Mouse (Mus musculus): ENCODE results near the gene Gdpd2. TPM values are rescaled to one million over a fixed set of nuclear protein-coding genes. Genes with fewer than 3 reads are reported as not detected.

The Gdpd2 gene
- polyA plus RNA-seq, 1 experiment from 2014 or later = 3.8 TPM

DNA sequence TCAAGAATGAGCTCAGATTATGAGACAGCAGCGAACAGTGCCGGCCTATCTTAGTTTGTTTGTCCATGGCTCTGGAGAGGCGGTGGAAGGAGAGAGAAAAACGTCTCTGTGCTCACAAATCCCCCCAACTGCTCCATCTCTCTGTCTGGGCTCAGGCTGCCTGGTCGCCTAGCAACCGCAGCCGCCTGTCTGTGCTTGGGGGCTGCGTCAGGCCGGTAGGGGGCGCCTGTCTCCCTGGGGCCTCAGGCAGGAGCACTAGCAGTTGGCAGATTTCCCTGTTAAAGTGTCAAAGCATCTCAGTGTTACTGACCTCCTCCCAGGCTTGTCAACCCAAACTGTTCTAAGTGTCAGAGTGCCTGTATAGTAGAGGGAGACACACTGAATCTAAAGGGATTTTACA lies 12.3 kb downstream of the Gdpd2 start:
- 0 out of 2 replicates have a peak, but pooled peaks cover 2% of the 10 kb centered on the region for H3K9me3 ChIP-seq

DNA sequence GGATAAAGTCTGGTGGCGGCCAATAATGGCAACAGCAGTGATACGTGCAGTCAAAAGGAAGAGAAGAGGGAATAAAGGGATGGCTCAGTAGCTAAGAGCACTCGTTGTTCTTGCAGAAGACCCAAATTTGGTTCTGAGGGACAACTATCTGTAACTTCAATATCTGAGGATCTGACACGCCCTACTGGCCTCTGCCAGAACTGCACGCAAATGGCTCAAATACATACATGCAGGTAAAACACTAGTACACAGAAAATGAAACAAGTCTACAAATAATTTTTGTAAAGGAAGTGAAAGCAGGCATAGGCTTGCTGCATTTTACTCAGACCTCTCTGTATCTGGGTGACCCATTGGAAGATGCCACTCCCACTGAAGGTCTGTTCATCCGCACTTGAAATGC lies 36.2 kb downstream of the Gdpd2 start:
- Histone ChIP-seq H3K9me3 (no peaks in the 10 kb centered on the region), H3K36me3 (replicated peaks) (no peaks in the 10 kb centered on the region), H3K27me3 (ENCODE audit: poor library complexity, severe bottlenecking) (peaks cover 48% of the 10 kb centered on the region), H3K4me1 (peaks cover 11% of the 10 kb centered on the region), H3K27ac (no peak overlapping the region), H3K4me3 (no peak overlapping the region)
- WGBS = 80% methylated on average over 6 of the region's 6 CpGs
- DNase-seq (ENCODE audit: extremely low spot score, low spot score) = no peak

More for the DNA sequence above, 12.3 kb downstream of the Gdpd2 start:
- H3K4me3 ChIP-seq = no peak overlapping the region
- peaks cover 57% of the 10 kb centered on the region for H3K27me3 ChIP-seq (ENCODE audit: poor library complexity, severe bottlenecking)
- H3K4me1 ChIP-seq = peaks cover 14% of the 10 kb centered on the region
- DNase-seq (ENCODE audit: extremely low spot score, low spot score) = peak; percentile 56
- H3K27ac ChIP-seq = no peak overlapping the region
- 6% methylated on average over 10 of the region's 10 CpGs for WGBS
- no peaks in the 10 kb centered on the region for H3K36me3 ChIP-seq (replicated peaks)

- DNase-seq (ENCODE audit: extremely low spot score, low spot score) = peak; percentile 55
- H3K9me3 ChIP-seq = no peaks in the 10 kb centered on the region
- 17% methylated on average over 26 of the region's 26 CpGs for WGBS
- H3K36me3 ChIP-seq (replicated peaks) = no peaks in the 10 kb centered on the region
- H3K27me3 ChIP-seq (ENCODE audit: poor library complexity, severe bottlenecking) = peaks cover 59% of the 10 kb centered on the region
- H3K27ac ChIP-seq = peak within 1 kb of the TSS; percentile 65
- peak within 1 kb of the TSS; percentile 65 for H3K4me3 ChIP-seq
- peaks cover 11% of the 10 kb centered on the region for H3K4me1 ChIP-seq
Measured at GRCm38 (mm10) chrX:100767181-100767884, 37.7 kb downstream of the Gdpd2 start, which contains the start of gene Dlg3. TSS of gene Dlg3 (plus strand) at chrX:100767722.

- Histone ChIP-seq H3K4me3 (peak overlapping the region; percentile 65), H3K27me3 (ENCODE audit: poor library complexity, severe bottlenecking) (peaks cover 61% of the 10 kb centered on the region), H3K36me3 (replicated peaks) (no peaks in the 10 kb centered on the region), H3K4me1 (peaks cover 11% of the 10 kb centered on the region), H3K9me3 (no peaks in the 10 kb centered on the region), H3K27ac (peak overlapping the region; percentile 65)
- WGBS = 20% methylated on average over 35 of the region's 36 CpGs
- no peak for DNase-seq (ENCODE audit: extremely low spot score, low spot score)
Measured at GRCm38 (mm10) chrX:100767885-100768626, 38.4 kb downstream of the Gdpd2 start.

DNA sequence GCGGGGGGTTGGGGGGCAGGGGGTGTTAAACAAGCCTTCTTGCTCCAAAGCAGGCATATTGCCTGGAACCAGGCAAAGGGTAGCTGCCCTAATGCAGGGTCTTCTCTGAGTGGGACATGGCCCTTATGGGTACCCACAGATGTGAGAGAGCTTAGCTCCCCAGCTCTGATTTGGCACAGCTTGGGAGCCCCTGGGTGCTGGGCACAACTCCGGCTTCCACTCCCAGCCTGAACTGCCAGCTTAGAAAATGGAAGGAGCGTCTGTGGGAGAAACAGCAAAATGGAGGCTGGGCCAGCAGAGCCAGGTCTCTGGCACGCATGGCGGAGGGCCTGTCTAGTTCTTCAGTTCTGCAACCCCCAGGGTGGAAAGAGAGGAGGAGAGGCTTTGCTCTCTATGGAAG lies 39.6 kb downstream of the Gdpd2 start:
- Histone ChIP-seq H3K27ac (no peak overlapping the region), H3K4me3 (no peak overlapping the region), H3K9me3 (no peaks in the 10 kb centered on the region), H3K4me1 (peaks cover 11% of the 10 kb centered on the region), H3K27me3 (ENCODE audit: poor library complexity, severe bottlenecking) (peaks cover 72% of the 10 kb centered on the region), H3K36me3 (replicated peaks) (no peaks in the 10 kb centered on the region)
- no peak for DNase-seq (ENCODE audit: extremely low spot score, low spot score)
- WGBS = 88% methylated on average over 5 of the region's 5 CpGs

GRCm38 (mm10) chrX:100774341-100774811 lies 44.7 kb downstream of the Gdpd2 start:
- DNase-seq (ENCODE audit: extremely low spot score, low spot score) = peak; percentile 57
- 19% methylated on average over 23 of the region's 23 CpGs for WGBS
- peaks cover 14% of the 10 kb centered on the region for H3K4me1 ChIP-seq
- no peaks in the 10 kb centered on the region for H3K9me3 ChIP-seq
- peaks cover 66% of the 10 kb centered on the region for H3K27me3 ChIP-seq (ENCODE audit: poor library complexity, severe bottlenecking)
- peak overlapping the region; percentile 78 for H3K27ac ChIP-seq
- H3K36me3 ChIP-seq (replicated peaks) = no peaks in the 10 kb centered on the region
- peak overlapping the region; percentile 54 for H3K4me3 ChIP-seq

- H3K27me3 ChIP-seq (ENCODE audit: poor library complexity, severe bottlenecking) = peaks cover 61% of the 10 kb centered on the region
- H3K4me3 ChIP-seq = no peak overlapping the region
- H3K9me3 ChIP-seq = no peaks in the 10 kb centered on the region
- no peak for DNase-seq (ENCODE audit: extremely low spot score, low spot score)
- no peaks in the 10 kb centered on the region for H3K36me3 ChIP-seq (replicated peaks)
- H3K4me1 ChIP-seq = peaks cover 25% of the 10 kb centered on the region
- 90% methylated on average over 3 of the region's 3 CpGs for WGBS
- H3K27ac ChIP-seq = no peak overlapping the region
Measured at GRCm38 (mm10) chrX:100775405-100775804, 45.7 kb downstream of the Gdpd2 start.

- H3K27ac ChIP-seq = peak overlapping the region; percentile 96
- 12% methylated on average over 9 of the region's 9 CpGs for WGBS
Measured at GRCm38 (mm10) chrX:100776494-100776893, 46.8 kb downstream of the Gdpd2 start.

DNA sequence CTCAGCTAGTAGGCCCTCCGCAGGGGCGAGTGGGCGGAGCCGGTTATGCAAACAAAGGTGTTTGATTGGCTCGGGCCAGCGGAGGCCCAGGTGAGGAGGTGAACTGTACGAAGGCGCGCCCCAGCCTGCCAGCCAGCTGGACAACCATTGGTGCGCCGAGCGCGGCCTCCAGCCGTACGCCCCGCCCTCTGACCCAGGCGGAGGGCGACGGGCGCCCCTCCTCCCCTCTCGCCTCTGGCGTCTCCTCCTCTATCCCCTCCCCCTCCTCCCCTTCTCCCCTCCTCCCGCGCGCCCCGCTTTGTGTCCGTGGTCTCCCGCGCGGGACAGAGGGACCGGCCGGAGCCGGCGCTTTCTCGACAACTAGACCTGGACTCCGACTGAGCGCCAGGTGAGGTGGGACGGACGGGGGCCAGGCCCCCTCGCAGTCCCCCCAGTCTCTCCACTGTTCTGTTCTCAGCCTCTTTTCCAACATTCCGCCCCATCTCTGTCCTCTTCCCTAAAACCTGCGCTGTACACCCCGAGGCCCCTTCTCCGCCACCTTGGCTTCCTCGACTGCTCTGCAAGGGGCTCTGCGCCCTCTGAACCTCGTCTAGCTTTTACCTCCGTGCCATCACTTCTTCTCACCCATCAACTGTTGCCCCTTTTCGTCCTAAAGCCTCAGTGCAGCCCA lies 47.4 kb downstream of the Gdpd2 start:
- 23% methylated on average over 35 of the region's 49 CpGs for WGBS
- H3K9me3 ChIP-seq = no peaks in the 10 kb centered on the region

More at GRCm38 (mm10) chrX:100776494-100776893, 46.8 kb downstream of the Gdpd2 start:
- DNase-seq (ENCODE audit: extremely low spot score, low spot score) = peak; percentile 57
- no peaks in the 10 kb centered on the region; the same call in 1 of the 2 replicates for H3K36me3 ChIP-seq (replicated peaks)
- H3K27me3 ChIP-seq (ENCODE audit: poor library complexity, severe bottlenecking) = peaks cover 57% of the 10 kb centered on the region
- peak overlapping the region; percentile 68 for H3K4me3 ChIP-seq
- no peaks in the 10 kb centered on the region for H3K9me3 ChIP-seq
- H3K4me1 ChIP-seq = peaks cover 35% of the 10 kb centered on the region

DNA sequence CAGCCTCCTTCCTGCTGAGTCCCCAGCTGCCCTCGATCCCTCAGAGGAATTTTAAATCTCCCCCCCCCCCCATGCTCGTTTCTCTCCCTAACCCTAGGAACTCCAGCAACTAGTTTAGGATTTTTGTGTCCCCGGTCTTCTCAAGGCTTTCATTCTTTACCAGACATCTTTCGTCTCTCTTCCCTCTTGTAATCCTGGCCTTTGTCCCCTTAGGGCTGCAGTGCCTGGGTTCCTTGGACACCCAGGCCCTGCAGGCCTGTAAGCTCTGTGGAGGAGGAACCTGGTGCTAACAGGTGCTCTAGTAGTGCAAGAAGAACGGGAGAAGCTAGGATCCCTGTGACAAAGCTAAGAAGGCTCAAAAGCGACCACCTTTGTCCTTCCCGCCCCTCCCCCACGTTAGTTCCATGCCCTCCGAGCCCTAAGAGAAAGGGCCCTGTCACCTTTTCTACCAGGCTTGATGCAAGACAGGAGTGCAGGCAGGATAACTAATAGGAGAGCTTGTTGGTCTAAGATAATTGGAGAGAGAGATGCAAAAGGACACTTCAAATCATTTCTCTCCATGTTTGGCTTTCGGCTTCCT lies 48.1 kb downstream of the Gdpd2 start:
- WGBS = 19% methylated on average over 10 of the region's 10 CpGs
- H3K27ac ChIP-seq = peak overlapping the region; percentile 96
- H3K4me3 ChIP-seq = peak overlapping the region; percentile 68
- peak; percentile 34 for DNase-seq (ENCODE audit: extremely low spot score, low spot score)
- no peaks in the 10 kb centered on the region; the same call in 1 of the 2 replicates for H3K36me3 ChIP-seq (replicated peaks)
- H3K27me3 ChIP-seq (ENCODE audit: poor library complexity, severe bottlenecking) = peaks cover 53% of the 10 kb centered on the region
- no peaks in the 10 kb centered on the region for H3K9me3 ChIP-seq
- H3K4me1 ChIP-seq = peaks cover 44% of the 10 kb centered on the region

More for the DNA sequence above, 47.4 kb downstream of the Gdpd2 start:
- Histone ChIP-seq H3K36me3 (replicated peaks) (no peaks in the 10 kb centered on the region; the same call in 1 of the 2 replicates), H3K4me1 (peaks cover 38% of the 10 kb centered on the region), H3K27ac (peak overlapping the region; percentile 96), H3K4me3 (peak overlapping the region; percentile 68), H3K27me3 (ENCODE audit: poor library complexity, severe bottlenecking) (peaks cover 52% of the 10 kb centered on the region)
- peak; percentile 75 for DNase-seq (ENCODE audit: extremely low spot score, low spot score)

GRCm38 (mm10) chrX:100778397-100778796 lies 48.7 kb downstream of the Gdpd2 start:
- H3K4me1 ChIP-seq = peaks cover 50% of the 10 kb centered on the region
- H3K9me3 ChIP-seq = no peaks in the 10 kb centered on the region
- H3K4me3 ChIP-seq = peak overlapping the region; percentile 68
- WGBS = 30% methylated on average over 5 of the region's 5 CpGs
- DNase-seq (ENCODE audit: extremely low spot score, low spot score) = no peak
- H3K36me3 ChIP-seq (replicated peaks) = no peaks in the 10 kb centered on the region; the same call in 1 of the 2 replicates
- peaks cover 52% of the 10 kb centered on the region for H3K27me3 ChIP-seq (ENCODE audit: poor library complexity, severe bottlenecking)
- peak overlapping the region; percentile 96 for H3K27ac ChIP-seq

Data from forebrain, embryonic 10.5 days (tissue).